Mouse (Mus musculus) cerebellum, postnatal 25 days (tissue): Measurements from ENCODE around the gene Hist1h3f.

Experiments
- DNase-seq, 2 experiments: peaks; one replicate each; pipeline ENCODE4 v3.0.0; 2021; ENCODE audit warnings: mixed read lengths in 2 of 2

Gene Hist1h3f

DNA sequence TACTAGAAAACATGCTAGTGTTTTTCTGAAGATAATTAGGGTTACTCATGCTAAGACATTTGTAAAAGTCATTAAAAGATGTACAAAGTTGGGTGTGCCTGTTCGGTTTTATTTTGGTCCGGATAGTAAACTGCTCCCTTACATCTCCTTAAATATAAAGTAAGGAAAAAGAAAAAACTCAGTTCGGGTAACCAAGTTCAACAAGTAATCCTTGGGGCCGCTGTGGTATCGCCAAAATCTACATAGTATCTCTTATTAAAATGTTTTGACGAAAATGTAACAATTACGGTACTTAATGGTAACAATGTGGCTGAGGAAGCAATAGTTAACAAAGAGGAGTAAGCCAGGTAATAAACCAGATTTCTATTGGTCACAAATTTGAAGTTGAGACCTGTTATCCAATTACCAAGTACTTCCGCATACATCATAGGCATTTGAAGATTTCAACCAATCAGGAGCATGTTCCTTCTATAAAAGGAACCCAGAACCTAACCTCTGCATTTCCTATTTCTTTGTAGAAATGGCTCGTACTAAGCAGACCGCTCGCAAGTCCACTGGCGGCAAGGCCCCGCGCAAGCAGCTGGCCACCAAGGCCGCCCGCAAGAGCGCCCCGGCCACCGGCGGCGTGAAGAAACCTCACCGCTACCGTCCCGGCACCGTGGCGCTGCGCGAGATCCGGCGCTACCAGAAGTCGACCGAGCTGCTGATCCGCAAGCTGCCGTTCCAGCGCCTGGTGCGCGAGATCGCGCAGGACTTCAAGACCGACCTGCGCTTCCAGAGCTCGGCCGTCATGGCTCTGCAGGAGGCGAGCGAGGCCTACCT is at the start of gene Hist1h3f:
Hist1h3f (plus strand) TSS at position 88 of the 822 bp plus-strand sequence.
- peak; percentile 69 to 78 for DNase-seq

- no peak for DNase-seq
These were observed 48.3 kb upstream of the Hist1h3f start for GRCm38 (mm10) chr13:23495526-23495925.

DNA sequence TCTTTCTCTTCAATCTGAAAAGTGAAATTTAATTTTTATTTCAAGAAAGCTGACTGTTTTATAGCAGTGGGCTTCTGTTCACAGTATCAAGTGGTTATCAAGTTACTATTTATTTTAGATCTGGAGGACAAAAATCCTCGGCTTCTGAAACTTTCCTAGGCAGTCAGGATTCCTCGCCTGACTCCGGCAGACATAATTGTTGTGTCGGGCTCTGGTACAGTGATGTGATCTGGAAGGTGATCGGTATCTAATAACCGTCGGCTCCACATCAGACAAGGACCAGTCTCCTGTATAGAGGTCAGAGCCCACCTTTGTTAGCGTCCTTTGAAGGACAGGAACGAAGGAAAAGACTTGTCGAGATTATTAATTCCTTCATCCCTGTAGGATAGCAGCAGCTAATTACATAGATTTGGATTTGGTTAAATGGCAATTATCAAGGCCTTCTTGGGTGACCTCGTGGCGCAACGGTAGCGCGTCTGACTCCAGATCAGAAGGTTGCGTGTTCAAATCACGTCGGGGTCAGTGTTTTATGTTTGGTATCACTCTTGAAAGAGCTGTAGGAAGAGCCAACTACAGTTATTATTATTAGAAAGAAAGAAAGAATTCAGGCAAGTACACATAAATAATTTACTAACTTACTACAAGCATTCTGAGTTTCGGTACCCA is 46.1 kb upstream of the Hist1h3f start:
- DNase-seq = peak; percentile 30 to 37

- no peak for DNase-seq
These were observed 45.2 kb upstream of the Hist1h3f start for GRCm38 (mm10) chr13:23498653-23499052.

DNA sequence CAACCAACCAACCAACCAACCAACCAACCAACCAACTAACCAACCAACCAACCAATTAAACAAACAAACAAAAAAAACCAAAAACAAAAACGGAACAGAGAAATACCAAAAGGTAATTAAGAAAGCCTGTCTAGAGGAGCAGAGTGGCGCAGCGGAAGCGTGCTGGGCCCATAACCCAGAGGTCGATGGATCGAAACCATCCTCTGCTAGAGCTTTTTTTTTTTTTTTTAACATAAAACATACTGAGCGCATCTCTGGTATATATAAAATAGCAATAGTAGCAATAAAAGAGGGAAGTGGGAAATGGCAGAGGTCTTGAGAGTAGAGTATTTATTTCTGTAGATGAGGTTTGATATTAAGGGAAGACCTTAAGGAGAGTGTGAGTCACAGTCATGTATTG is 43.9 kb upstream of the Hist1h3f start:
- no peak for DNase-seq

DNA sequence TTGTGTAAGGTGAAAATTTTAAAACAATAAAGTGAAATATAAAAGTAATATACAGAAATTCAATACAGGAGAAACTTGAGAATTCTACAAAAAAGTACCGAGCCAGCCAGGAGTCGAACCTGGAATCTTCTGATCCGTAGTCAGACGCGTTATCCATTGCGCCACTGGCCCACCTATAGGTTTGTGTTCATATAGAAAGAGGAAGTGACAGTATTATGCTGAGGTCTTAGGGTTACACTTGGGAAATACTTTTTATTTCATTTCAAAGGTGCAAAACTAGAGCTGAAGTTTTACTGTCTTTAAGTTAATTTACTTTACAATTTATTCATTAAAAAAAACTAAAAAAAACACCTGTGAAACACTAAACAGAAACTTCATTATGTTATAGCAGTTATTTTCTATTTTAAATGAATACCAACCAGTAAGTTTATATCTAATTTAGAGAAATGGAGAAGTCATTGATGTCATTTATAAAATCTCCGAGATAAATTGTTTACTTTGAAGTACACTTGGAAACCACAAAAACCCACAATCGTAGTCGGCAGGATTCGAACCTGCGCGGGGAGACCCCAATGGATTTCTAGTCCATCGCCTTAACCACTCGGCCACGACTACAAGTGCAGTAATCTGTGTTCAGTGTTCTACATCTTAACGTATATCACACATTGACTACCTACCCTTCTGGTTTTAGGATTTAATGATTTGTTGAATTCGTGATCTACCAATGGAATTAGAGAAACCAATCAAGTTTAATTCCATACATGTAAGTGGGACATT is 43.2 kb upstream of the Hist1h3f start:
- DNase-seq = peak; percentile 59 to 71

DNA sequence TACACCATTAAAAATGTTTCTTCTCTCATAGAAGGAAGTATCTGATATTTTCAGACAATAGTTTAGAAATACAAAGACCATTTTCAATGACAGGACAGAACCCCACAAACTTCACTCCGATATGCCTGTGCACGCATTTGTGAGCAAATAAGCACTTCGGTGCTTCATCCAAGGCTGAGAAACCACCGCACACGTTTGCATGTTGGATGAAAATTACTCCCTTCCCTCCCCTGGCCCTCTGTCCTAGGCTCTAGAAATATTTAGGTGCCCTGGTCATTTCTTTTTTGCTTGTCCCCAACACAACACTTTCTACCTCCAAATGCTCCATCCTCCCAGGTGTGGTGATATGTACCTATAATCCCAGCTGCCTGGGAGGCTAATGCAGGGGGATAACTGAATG is 42.3 kb upstream of the Hist1h3f start:
- DNase-seq = no peak

DNA sequence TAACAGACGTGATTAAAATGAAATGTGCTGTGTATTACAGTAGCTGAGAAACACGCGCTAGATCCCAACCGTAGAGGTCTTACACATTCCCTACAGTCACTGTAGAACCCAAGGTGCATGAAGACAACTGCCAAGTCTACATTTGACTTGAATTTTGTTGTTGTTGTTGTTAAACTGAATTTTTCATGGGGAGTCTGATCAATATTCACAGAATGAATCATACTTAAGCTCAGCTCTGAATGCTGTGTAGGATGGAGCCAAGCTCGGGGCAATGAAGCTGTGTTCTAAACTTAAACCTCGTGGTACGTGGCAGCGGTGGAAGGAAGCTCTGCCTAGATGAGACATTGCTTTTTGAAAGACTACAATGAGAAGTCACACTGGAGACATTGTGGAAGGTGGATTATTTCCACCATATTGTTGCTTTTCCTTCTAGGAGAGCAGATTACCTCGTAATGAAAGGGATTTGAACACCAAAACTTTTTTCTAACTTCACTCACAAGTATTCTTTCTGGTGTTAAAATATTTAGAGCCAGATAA is 41.8 kb upstream of the Hist1h3f start:
- no peak for DNase-seq

DNA sequence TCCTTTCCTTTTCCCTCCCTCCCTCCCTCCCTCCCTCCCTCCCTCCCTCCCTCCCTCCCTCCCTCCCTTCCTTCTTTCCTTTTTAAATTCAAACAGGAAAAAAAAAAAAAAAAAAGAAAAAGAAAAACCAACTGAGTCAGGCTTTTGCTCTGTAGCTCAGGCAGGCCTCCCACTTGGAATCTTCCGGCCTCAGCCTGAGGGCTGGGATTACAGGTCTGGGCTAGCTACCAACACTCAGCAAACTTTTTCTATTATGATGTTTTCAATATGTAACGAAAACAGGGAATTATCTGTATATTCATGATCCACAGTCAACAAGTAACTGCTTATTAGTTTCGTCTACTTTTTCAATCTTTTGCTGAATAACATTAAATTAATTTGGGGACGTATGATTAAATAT is 40.9 kb upstream of the Hist1h3f start:
- DNase-seq = no peak

DNA sequence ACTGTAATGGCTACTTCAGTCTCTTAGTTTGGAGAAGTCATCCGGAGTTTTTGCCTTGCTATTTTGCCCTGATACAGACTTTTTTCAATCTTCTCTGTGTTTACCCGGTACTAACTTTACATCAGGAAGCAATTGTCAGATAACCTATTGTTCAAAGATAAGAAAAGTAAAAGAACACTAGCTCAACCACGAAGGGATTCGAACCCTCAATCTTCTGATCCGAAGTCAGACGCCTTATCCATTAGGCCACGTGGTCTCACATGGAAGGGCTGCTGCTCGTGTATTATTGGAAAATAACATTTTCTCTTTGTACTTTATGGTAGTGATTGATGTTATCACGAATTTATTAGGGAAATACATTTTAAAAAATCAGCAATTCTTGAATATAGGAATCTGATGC is 40.1 kb upstream of the Hist1h3f start:
- DNase-seq = peak; percentile 45 to 66

- DNase-seq = no peak
These were observed 38.0 kb upstream of the Hist1h3f start for GRCm38 (mm10) chr13:23505662-23506345.

GRCm38 (mm10) chr13:23506351-23506750 is 37.5 kb upstream of the Hist1h3f start:
- DNase-seq = peak; percentile 46 to 54

DNA sequence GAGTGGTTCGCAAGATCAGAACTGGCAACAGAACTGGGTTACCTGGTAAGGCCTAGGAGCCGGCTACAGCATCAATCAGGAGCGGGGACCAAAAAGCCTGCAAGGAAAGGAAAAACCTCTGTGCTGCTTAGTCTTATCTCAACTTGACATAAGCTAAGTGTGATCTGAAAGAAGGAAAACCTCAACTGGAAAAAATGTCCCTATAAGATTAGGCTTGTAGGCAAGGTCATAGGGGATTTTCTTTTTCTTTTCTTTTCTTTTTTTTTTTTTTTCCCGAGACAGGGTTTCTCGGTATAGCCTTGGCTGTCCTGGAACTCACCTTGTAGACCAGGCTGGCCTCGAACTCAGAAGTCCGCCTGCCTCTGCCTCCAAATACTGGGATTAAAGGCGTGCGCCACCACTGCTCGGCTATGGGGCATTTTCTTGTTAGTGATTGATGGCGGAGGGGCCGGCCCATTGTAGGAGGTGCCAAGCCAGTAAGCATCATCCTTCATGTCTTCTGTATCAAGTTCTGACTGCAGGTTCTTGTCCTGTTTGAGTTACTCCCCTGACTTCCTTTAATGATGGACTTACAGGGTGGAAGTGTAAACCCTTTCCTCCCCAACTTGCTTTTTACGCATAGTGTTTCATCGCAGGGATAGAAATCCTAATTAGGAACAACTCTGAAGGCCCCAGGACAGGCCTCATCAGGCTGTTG is 36.9 kb upstream of the Hist1h3f start:
- no peak for DNase-seq

DNA sequence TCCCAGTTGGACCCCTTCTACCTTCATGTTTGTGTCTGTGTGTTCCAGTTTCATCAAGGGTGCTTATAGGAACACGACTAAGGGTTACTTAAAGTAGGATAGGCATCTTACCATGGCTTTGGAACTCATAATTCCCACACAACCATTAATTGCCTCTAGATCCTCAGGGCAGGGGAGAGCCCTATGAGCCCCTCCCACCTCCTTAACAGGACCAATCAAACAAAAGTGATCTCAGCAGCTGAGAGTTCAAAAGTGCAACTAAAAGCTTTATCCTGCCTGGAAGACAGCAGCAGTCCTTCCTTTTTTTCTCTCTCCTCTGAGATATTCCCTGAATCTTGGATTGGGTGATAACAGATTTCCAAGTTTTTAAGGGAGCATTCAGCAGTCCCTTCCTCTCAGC is 33.7 kb upstream of the Hist1h3f start:
- no peak for DNase-seq

DNA sequence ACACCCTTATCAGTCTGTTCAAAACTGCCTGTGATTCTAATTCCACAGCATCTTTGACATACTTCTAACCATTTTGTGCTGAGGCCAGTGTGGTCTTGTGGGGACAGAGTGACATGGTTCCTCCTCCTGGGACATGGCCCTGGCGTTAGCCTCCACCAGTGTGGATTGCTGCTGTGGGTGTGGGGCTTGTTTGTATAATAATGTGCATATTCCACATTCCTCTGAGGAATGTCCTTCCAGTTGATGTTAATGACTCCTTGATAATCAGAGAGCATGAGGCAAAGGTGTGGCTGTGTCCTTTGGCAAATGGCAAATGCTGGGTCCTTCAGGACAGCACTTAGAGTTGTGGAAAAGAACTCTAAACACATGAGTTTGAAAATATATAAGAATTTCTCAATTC is 30.3 kb upstream of the Hist1h3f start:
- no peak for DNase-seq

GRCm38 (mm10) chr13:23515281-23515680 is 28.6 kb upstream of the Hist1h3f start:
- DNase-seq = no peak

DNA sequence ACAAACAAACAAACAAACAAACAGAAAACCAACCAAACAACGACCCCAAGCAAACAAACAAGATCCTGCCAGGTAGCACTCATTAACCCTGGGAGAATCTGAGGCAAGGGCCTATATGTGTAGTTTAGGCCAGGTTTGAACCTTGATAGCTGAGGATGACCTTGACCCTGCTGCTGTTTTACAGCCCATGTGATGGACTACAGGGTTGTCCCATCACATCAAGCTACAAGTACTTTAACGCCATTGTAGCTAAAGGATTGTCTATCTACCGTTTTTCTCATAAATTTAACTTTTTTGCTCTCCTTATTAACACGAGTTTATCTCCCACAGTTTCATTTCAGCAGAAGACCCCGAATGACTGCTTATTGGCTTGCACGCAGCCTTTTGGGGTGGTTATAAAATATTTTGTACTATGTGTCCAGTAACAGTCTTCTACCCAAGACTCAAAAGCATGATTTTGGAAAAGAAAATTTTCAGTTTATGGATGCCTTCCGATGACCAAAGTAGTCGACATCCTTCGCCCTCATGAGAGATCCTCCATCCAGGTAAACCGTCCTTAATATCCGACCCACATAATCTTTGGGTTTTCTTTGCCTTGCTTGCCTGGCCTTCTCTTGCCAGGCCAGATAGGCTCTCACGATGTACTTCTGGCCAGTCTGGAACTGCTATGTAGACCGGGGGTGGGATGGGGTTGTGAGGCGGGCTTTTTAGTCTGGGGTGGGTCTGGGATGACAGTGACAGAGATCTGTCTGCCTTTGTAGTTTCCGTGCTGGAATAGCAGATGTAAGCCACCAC is 27.8 kb upstream of the Hist1h3f start:
- no peak for DNase-seq

DNA sequence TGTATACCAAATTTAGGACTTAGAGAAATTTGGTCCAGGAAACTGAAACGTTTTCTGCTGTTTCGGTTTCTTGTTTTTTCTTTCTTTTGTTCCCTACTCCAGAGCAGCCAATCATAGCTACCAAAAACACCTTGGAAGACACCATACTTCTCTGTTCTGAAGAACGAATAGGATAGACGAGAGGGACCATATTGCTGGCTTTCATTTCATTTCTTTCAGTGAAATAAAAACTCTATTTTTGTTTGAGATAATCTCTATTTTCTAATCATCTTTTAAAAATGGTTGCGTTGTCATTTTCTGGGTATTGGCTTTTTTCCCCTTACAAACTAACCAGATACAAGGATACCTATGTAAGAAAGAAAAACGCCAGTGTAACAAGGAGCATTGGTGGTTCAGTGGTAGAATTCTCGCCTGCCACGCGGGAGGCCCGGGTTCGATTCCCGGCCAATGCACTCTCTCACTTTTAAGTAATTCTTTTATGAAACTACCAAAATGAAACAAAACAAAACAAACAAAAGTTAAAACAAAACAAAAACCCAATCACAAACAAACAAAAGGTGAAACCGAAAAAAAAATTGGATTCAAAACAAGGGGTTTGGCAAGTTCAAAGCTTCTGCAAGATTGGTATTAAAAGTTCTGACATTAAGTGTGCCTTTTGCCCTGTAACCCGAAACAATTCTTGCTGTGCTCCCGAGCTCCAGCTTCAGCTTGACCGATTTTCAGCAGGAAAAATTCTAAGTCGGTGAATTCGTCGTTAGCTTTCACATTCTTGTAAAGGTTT is 26.8 kb upstream of the Hist1h3f start:
- DNase-seq = peak; percentile 82 to 86

DNA sequence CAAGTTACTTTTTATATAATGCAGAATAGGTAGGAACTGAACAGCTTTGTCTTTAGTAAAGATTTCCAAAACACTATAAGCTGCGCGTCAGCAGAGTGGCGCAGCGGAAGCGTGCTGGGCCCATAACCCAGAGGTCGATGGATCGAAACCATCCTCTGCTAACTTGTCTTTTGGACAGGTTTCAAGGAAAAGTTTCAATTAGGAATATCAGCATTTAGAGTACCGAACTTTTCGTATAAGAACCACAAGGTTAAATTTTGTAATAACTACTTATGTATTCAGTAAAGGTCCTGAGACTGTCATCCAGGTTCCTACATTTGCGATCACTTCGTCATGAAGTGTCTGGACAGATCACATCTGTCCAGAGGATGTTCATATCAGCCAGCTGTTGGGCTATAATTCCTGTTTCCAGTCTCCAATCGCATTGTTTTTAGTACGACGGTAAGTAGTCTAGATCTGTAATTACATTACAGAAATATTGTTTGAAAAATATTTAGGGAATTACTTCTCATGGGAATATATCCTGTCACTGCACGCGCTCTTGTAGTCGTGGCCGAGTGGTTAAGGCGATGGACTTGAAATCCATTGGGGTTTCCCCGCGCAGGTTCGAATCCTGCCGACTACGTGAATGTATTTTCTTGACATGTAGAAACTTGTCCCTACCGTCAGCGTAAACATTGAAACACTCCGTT is 26.1 kb upstream of the Hist1h3f start:
- DNase-seq = peak; percentile 89 to 91

DNA sequence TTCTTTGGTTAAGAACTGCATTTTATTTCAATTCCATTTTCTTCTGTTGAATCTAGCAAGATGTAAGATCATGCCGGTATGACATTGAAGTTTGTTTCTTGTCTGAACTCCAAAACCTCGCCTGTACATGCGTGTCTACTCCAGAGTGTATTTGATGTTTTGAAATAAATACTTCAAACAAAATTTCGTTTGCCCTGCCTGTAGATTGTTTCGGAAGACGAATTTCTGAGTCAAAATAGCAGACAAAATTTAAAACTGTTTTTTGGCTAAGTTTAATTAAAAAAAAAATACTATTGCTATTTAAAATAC is 25.6 kb upstream of the Hist1h3f start:
- no peak for DNase-seq
